Mouse (Mus musculus) gastrocnemius, postnatal 10 days (tissue): Measurements from ENCODE around the gene Dlgap1. TPM values are rescaled to one million over a fixed set of nuclear protein-coding genes. Genes with fewer than 3 reads are reported as not detected.

Experiments used
- DNase-seq: peaks from one replicate; pipeline ENCODE4 v3.0.0; 2021; ENCODE audit warnings: mixed read lengths
- total RNA-seq, 2 experiments: library from RNA; stranded (reverse); gene quantifications; 2 replicates each; pipeline ENCODE4 v1.2.3; 2021

Dlgap1 gene
- total RNA-seq, 2 experiments from 2014 or later: 0.78 to 1.4 TPM

DNA sequence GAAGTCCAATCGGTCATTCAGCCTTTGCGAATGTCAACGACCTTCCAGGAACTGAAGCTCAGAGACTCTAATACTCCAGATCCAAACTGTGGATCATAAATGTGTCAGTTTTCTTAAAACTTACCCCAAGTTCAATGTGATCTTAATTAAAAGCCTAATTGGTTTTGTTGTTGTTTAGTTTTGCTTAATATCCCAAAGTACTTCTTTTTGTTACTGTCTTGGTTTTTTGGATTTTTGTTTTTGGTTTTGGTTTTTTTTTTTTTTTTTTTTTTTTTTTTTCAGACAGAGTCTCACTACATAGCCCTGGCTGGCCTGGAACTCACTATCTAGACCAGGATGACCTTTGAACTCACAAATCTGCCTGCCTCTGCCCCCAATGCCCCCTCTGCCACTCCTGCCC is 765.9 kb downstream of the Dlgap1 start:
- no peak for DNase-seq

DNA sequence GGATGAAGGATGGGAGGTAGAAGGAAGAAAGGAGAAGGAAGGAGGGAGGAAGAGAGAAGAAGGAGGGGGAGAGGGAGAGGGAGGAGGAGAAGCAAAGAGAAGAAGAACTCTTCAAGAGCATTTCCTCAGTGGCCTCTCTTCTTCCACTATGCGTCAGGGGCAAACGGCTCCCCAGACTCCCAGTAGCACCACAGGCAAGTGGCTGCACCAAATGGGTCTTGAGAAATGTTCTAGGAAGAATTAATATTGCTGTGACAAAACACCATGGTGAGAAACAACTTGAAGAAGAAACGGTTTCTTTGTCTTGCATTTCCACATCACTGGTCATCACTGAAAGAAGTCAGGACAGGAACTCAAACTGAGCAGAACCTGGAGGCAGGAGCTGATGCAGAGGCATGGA is 766.5 kb downstream of the Dlgap1 start:
- no peak for DNase-seq

DNA sequence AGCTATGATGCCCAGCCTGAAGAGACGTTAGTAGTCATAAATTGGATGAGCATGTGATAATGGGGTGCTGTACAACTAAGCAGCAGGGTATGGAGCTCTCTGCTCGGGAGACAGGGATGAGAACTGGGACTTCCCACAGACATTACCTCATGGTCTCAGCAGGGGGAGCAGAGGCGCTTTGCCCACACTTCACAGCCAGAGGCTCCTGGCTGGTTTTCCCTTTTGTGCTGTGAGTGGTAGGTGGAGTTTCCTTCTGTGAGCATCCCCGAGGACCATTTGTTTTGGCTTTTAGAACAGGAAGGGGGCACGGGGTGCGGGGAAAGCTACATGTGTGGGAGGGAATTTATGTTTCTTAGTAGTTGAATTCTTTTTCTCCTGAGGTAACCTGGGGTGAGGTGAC is 768.6 kb downstream of the Dlgap1 start:
- peak; percentile 50 for DNase-seq

DNA sequence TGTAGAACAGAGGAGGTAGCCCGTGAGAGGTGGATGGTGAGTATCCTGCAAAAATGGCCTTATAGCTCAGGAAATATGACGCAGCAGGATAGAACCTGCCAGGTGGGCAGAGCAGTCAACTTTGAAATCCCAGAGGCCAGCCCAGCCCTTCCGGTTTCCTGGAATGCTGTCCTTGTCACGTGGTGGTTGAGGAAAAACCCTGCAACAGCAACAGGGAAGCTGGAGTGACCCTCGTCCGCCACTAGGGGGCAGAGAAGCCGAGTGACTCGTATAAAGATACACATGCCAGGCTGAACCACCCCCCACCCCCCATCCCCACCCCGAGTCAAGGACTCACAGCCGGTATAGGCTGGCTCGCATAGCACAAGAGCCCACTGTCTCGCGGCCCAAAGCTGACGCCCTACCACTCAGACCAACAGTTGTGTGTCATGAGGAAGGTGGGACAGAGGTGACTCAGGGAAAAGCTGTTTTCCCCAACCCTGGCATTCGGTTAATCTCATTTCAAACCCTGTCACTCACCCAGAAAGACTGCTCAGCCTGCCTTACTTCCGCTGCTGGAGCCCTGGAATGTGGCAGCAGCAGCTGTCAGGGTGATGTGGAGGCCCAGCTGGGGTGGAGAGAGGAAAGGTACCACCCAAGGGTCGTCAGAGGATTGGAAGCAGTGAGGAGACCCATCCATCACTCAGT is 769.4 kb downstream of the Dlgap1 start:
- peak; percentile 89 for DNase-seq

DNA sequence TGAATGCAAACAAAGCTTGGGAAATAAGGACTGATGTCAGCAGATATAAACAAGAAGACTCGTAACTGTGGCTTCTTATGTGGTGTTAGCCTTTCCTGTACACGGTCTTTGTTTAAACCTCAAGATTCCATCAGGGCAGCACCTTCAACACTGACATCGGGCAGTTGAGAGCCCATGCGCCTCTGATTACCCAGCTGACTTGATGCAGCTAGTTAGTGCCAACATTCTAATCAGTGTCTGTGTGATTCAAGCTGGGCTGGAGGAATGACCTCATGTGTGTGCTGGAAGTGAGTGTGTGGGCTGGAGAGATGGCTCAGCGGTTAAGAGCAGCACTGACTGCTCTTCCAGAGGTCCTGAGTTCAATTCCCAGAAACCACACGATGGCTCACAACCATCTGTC is 770.5 kb downstream of the Dlgap1 start:
- DNase-seq: no peak

DNA sequence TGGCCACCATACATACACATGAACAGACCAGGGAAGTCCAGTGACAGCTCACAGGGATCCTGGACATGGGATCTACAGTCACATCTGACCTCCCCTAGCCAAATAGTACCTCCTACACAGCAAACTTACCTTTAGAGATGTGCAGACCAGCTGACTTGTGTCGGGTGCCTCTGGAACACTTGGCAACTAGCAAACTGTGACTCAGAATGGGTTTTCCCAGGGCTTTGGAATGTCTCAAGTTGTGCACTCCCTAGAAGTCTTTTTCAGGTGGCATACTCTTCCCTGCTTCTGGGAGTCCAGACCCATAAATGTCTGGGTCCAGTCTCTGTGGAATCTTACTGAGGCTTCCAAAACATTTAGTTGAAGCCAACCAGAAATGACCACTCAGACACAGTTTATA is 772.8 kb downstream of the Dlgap1 start:
- no peak for DNase-seq

DNA sequence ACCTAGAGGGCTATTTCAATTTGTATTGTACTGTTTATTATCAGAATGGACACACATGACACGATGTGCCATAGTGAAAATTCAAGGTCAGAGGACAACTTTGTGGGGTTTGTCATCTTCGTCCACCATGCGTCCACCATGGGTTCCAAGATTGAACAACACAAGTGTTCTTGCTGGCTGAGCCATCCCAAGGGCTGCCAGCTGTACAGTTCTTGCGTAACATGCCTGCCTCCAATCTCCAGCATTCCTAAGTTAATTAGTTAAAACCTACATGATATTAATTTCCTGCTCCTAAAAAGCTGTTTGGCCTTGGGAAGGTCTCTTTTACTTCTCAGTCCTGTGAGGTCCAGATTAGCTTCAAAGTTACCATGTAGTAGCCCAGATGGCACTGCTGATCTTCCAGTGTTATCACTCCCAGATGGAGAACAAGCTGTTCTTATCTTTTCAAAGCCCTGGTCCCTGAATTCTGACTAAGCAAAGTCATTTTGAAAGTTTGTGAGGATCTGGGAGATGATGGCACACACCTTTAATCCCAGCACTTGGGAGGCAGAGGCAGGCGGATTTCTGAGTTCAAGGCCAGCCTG is 775.8 kb downstream of the Dlgap1 start:
- DNase-seq: no peak

DNA sequence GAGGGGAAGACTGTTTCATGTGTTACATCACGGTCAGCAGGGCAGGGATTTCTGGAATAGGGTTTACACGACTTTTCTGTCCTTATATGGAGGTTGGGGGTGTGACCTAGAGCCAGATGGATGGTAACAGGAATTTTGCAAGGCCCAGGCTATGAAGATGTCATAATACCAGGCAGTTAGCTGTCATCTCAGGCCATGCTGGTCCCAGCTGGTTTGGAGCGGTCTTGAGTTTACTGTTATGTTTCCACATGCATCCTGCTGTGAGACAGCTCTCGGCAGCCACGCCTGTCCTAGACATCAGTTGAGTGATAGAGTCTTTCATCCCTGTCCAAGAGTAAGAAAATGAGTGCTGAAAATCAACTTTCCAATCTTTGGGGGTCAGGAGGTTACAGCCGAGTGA is 776.5 kb downstream of the Dlgap1 start:
- DNase-seq: no peak

DNA sequence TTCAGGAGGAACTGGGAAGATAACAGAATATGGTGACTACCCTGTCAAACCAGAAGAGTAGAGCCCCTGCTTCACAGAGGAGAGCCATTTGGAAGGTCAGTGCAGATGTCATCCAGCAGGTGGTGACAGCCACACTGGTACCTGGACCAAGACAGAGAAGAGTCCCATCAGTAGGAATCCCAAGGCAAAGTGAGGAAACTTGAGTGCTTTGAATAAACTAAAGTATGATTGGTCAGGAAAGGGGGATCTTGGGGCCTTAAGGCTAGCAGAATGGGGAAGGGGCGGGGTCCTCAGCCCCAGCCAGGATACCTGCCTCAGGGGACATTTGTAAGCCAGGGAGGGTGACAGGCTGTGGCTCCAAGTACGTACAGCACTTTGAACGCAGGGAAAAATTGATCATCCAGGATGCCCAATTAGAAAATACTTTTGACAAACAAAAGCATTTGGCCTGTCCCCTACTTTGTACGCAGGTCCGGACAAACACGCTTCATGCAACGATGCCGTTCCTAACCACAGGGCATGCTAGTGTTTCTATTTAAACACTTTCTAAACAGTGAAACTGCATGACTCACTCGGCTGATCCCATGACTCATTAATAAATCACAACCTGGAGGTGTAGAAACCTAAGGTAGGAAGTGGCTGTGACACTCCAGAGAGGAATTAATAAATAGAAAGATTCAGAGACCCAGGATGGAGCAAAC is 777.7 kb downstream of the Dlgap1 start:
- DNase-seq: no peak

DNA sequence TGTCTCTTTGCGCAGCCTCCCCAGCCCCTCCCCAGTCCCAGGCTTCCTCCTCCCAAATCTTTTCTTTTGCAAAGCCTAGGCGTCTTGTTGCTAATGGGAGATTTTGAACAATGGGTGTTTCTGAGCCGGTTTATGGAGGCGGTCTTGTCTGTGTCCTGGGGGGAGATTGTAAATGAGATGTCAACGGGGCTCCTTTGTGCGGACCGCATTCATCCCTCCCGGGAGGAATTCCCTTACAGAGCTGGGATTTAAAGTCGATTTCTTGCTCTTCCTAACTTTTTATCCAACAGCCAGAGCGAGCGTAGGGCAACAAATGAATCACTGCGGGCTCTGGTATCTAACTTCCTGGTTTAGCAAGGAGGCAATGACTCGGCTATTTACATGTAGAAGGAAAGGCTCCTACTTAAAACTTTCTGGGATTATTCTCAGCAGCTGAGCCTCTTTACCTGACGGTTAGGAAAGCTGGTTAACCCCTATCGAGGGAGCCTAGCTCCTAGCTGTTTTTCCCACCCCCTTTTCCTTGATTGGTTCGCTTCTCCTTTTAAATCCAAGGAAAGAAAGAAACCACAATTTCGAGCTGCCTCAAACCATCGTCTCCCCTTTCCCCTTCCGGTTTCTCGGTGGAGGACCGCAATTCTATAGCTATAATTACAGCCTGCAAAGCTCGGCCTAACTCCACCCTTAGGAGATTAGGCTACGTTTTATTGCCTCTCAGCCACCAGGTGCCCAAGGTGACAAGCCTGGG is 779.0 kb downstream of the Dlgap1 start:
- DNase-seq: no peak

DNA sequence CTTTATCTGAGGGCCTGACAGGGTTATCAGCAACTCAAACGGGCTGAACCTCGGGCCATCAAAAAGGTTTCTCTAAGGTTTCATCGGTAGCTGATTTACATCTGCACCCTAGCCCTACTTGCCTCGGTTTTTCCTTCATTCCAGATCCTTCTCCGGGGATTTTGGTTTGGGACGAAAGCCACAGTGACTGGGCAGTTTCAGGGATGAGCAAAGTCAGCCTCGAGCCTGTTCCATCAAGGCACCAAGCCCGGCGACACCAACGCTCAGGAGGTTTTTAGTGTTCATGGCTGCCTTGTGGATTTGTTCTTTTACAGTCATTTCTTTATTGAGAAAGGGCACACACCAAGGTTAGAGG is 779.6 kb downstream of the Dlgap1 start:
- no peak for DNase-seq

DNA sequence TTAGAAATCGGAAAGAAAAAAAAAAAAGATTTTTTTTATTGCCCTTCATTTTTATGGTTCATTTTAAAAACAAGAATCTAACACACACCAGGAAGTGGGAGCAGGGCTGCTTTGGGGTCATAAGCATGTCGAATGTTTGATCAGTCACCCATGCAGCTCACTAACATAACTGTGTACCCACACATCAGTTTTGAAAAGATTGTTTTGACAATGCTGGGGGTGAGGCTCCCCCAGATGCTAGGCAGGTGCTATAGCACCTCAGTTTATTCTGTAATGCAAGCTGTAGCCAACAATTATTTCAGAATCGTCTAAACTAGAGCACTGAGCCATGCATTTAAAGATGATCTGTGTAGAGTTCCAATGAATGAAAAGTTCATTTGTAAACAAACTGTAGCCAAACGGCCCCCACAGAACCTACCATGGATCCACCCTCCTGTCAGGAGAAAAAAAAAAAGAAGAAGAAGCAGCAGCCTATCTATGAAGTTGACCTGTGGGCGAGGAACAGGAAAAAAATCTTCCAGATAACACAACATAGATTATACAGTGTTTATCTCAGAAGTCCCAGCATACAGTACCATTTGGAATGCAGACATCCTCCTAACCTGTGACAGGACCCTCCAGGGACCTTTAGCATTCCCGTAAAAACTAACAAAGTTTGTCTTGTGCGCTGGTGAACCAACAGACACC is 780.2 kb downstream of the Dlgap1 start:
- no peak for DNase-seq

DNA sequence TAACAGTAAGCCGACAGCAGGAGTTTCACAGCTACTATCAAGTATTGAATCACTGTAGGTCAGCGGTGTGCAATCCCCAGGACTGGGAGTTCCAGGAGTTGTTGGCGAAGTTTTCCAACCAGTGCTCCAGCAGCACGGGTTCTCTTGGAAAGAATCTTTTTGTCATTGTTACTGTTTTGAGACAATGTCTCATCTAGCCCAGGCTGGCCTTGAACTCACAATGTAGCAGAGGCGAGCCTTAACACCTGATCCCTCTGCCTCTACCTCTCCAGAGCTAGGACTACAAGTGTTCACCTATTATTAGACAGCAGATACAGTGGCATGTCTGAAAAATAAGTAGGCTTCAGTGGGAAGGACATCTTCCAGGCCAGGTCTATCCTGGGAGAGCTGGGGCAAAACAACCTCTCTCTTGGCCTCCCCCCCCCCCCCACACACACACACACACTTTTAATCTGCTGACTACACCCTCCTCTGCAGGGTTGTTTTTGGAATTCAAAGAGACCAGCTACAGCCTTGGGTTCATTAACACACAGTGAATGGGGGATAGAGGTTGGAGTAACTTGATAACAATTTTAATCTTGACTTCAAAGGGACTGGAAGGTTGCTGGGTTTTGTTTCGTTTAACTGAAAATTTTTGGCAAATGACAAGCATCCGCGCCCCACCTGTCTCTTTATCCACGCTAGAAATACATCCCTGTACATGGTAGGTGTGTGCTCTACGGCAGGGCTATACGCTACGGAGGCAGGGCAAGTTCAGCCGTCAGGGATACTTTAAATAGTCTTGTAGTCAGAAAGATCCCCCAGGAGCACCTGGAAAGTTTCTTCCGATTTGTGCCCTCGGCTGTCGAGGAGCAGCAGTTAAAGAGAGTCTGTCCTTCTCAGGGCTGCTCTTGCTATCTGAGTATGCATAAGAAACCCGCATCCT is 781.6 kb downstream of the Dlgap1 start:
- DNase-seq: no peak

DNA sequence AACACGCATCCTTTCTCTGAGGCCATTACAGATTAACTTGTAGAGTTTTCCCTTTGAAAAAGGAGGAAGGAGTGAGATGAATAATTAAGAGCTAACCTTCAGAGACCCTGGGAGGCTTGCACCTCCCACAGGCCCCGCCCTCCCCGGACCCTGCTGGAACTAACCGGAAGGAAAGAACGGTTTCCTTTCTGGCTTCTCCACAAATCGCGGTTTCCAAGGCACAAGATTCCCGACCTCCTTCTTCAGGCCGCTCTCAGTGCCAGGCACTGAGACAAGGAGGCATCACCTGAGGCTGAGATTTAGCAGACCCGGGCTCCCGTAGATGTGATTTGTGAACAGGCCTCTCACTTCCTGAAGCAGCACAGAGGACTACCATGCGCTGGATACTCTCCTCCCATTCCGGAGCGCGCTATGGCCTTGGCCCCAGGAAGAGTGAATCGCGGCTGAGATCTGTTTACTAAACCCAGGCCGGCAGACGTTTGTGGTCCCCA is 782.3 kb downstream of the Dlgap1 start:
- no peak for DNase-seq

DNA sequence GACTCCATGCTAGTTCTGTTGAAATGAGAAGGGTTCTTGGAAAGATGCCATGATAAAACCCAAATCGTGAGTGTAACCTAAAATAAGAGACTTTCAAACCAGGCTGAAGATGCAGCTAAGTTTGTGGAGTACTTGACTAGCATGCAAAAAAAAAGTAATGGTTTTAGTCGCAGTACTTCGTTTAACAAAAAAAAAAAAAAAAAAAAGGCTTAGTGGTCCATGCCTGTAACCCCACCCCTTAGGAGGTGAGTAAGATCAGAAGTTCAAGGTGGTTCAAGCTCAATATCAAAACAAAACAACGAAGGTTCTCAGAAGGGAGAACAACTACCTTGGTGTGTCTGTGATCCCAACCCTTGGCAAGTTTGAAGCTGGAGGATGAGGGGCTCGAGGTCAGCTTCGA is 782.8 kb downstream of the Dlgap1 start:
- no peak for DNase-seq

DNA sequence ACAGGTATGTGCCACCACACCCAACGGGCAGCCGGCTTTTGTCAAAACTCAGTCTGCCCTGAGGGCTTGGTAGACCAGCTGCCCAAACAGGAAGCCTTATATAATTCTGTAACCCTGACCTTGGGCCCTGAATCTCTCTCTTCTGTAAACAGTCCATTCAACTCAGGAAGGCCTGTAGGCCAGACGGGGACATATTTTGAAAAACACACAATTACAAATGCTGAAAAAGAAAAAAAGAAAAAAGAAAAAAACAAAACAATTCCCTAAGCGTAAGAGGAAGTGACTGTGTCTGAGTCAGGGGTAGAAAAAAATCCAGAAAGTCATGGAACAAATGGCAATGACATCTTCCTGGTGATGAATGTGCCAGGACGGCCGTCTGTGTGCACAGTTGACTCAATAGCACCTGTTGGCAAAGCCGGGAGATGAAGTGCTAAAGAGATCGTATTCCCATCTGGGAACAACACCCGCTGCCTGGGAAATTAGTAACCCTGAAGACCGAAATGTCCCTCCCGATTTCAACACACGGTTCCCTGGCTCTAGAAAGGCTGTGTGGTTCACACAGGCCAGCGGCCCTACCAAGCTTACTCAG is 784.7 kb downstream of the Dlgap1 start:
- no peak for DNase-seq

DNA sequence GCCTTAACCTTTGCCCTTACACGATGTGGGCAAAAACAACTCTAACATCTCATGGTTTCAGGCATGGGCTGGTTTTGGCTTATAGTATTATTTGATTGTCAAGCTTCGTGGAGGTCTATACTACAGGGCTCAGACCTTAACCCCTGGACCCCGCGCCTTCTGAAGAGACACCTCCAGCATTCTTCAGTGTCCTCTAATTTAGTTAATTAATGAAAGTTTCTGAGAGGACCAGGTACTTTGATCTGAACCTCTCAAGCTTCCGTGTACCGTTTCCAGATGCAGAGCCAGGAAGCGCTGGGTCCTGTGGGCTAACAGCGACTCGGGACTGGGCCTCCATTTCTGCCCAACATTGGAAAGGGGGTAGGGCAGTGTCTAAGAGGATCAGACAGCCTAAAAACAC is 785.2 kb downstream of the Dlgap1 start:
- DNase-seq: no peak

DNA sequence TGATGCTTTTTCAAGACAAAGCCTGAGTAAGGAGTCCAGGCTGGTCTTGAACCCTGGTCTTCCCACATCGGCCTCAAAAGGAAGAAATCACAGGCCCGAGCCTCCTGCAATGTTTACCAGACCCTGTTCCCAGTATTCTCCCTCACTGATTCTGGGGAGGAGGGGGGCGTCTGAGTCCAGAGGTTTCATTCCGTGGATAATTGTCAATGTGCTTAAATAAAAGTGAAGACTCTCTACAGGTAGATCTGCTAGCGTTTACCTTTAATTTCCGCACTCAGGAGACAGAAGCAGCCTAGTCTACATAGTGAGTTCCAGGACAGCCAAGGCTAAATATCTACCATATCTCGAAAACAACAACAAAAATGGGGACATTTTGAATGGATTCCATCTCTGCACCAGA is 785.8 kb downstream of the Dlgap1 start:
- DNase-seq: no peak

DNA sequence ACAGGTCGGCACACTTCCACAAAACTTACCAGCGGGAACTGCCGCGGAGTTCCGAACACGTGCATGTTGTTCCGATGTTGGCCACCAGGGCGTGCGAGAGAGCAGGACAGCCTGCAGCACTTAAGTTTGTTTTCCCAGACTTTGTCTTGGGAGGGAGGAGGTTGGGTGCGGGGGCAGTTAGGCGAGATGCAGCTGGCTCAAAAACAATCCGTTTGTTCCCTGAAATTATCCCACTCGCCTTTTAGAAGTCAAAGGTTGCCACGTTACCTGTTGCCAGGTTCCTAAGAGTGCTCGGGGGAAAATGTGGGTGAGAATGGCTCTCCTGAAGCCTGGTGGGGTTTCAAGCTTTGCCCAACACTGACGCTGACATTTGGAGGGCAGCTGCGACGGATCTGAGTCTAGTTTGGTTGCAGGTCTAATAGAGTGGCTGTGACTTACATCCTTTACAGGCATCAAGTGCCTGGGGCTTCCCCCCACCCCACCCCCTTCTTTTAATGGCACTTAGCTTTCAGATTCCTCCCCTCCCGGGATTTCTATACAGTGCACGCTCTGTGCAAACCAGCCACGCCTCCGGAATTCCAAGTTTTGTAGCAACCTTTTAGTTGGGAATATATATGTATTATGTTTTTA is 786.3 kb downstream of the Dlgap1 start:
- DNase-seq: peak; percentile 95

DNA sequence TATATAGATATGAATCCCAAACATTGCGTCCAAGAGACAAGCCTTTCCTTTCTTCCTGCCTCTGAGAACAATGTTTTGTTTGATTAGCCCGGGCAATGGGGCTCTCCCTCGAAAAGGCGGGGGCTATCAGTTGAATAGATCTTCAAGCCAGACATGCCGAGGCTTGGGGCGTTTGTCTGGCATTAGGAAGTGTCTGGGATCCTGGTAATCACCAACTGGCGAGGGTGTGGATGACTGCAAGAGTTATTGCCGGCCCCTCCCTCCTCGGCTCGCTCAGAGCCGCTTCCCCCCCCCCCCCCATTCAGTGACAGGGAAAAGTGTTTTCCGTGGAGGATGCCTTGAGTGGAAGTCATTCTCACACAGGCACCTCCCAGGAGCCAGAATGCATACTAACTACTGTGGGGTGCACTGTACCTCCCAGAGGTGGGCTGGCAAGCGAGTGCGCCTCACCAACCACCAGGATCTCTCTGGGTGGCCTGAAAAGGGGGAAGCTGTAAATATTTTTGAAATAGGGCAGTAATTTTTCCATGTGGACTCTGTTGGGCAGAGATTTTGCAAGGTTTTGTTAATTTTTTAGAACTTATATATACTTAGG is 786.9 kb downstream of the Dlgap1 start:
- DNase-seq: no peak
